Mouse (Mus musculus) embryo, embryonic 10.5 days (tissue): ENCODE measurements around the gene Gins1.
A peak's percentile ranks its signal among the peaks of the same experiment; 100 is the strongest.
"Not testable (repeated sequence)": the region's sequence is repeated elsewhere in the genome, so short reads cannot be mapped to it uniquely, and the experiment has no call there.

Source experiments
- DNase-seq: peaks from one replicate; pipeline ENCODE4 v3.0.0-alpha.2; 2015; ENCODE audit warnings: low spot score

Gene Gins1

GRCm38 (mm10) chr2:150904936-150905450, at the start of gene Gins1:
TSS of gene Gins1 (plus strand) at chr2:150905400.
- DNase-seq, result no peak

DNA sequence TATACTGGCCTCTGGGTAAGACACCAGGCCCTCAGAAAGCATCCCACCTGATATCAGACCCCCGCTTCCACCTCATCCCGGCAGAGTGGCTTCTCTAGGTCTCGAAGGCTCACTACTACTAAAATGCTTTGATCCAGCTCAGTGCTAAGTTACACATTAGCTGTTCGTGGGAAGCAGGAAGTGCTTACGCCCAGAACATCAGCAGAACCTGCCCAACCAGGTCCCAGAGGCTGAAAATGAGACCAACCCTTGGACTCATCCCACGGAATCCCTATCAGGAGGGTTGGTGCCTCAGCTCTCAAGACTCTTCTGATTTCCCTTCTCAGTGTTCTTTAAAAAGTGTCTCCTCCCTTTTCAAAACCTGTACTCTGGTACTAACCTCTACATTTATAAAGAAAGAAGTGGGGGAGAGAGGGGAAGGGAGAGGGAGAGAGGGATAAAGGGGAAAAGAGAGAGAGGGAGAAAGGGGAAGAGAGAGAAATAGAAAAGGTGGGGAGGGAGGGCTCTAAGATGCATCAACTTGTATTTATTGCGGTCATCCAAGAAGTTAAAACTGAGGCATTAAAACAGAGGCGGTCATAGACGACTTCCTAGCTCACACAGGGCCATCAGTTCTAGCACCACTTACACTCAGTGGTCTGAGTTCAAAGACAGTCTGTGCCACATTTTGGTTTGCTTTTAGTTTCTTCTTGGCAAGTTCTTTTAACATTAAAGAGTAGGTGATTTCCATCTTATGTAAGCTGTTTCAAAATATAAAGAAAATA, 46.3 kb upstream of the Gins1 start:
- DNase-seq, result no peak

DNA sequence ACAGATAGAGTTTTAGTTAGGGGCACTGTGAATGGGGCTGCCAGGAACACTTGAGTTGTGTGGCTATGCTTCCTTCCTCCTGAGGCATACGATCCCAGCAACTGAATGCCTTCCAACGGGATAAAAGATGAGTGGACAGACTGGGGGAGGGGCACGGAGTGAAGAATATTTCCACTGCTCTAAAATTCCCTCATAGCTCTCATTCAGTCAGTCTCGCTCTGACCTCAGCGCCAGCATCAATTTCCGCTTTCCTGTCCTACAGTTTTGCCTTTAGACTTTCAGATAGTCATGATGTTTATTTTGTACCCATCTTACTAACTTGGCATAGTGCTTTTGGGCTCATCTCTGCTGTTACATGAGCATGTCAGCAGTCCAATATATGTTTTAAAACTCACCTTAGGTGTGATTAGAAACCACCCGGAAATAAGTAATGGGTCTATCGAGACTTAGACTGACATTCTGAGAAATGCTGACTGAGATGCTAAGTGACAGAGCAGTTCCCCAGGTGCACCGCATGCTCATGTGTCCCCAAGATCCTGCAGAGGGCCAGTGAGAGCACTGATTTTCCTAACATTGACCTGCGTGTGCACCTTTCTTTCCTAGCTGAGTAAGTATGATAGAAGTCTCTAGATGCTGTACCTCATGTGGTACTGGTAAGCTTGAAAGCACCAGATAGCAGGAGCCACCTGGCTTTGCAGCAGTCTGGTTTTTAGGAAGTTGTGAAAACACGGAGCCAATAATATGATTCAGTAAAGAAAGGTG, 45.3 kb upstream of the Gins1 start:
- DNase-seq, result no peak

- DNase-seq, result no peak
These were observed 44.1 kb upstream of the Gins1 start for GRCm38 (mm10) chr2:150861128-150861527.

DNA sequence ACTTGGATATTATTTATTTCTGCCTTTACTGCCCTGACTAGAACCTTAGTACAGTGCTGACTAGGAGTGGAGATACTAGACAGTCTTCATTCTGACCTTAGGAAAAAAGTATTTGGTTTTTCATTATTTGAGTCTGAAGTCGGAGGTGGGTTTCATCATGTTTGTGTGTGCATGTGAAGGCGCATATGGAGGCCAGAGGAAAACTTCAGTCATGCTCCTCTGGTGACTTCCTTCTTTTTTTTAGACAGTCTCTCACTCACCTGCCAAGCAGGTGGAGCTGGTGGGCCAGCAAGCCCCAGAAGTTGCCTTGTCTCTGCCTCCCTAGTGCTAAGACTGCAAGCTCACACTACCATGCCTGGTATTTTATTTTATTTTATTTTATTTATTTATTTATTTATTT, 38.2 kb upstream of the Gins1 start:
- DNase-seq, result no peak

DNA sequence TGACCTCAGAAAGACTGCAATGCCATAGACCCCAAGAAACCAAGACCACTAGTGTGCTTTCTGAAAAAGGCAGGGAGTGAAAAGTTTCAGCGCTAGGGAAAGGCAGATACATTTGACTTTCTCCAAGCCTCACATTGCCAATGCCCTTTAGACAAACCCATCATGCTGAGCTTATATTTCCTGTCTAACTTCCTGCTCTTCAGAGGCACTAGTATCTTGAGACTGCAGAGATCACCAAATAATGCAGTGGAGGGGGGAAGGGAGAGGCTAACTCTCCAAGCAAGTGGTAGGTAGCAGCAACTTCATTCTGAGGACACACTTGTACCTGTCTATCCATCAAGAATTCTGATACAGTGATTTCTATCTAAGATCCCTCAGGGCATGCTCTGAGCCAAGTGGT, 35.8 kb upstream of the Gins1 start:
- DNase-seq, result no peak

DNA sequence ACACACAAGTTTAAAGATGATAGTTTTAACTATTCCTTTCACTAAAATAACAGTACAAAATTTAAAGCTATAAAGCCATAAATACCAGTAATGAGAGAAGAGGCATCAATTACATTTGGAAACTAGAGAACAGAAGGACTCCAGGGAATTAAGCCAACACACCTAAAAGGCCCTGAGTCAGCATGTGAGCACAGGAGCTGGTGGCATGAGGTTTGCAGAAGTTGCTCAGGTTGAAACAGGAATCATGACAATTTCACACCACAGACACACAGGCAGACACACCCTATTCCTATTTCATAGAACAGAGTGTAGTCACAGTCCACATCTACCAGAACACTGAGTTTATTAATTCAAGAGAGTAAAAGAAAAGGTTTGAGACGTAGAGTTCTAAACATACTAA, 30.7 kb upstream of the Gins1 start:
- DNase-seq, result no peak

GRCm38 (mm10) chr2:150875226-150875625, 30.0 kb upstream of the Gins1 start:
- no peak for DNase-seq

- DNase-seq, result no peak
These were observed 27.6 kb upstream of the Gins1 start for GRCm38 (mm10) chr2:150877561-150877960.

DNA sequence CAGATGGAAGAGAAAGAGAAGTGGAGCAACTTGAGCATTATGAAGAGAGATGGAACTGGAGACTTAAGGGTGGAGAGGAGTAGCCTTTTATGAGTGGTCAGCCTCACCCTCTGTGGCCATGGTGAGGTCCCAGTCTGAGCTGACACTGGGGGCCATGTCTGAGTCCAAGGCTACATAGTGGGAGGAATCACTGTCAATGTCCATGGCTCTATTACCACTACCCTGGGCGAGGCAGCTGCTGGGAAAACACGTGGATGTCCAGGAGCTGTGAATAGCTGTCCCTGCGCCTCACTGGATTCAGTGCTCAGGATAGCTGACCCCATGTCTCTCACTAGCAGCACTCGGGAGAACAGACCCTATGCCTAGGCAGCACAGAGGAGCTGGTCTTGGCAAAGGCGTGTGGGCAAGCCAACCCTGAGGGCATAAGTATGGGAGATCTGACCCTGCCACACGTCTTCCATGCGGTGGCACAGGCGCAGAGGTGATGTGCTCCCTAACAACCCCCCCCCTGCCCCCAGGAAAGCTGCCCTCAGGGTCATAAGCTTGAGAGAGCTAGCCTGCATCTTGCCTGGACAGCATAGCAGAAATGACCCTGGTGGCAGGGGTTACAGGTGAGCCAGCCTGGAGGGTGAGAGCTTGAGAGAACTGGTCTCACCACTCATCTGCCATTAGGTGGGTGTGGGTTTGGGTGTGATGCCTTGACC, 21.0 kb upstream of the Gins1 start:
- no peak for DNase-seq

DNA sequence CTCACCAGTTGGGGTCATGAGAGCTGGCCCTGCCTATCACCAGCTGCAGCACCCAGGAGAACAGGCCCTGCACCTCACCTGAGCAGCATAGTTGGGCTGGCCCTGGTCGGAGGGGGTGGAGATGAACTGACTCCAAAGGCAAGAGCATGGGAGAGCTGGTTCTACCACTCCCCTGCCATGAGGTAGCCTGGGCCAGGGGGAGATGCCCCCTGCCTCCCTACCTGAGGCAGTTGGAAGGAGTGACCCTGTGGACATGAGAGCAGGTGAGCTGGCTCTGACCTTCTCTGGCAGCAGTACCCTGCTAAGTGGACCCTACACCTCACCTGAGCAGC, 20.5 kb upstream of the Gins1 start:
- no peak for DNase-seq

GRCm38 (mm10) chr2:150885814-150886213, 19.4 kb upstream of the Gins1 start:
- no peak for DNase-seq

DNA sequence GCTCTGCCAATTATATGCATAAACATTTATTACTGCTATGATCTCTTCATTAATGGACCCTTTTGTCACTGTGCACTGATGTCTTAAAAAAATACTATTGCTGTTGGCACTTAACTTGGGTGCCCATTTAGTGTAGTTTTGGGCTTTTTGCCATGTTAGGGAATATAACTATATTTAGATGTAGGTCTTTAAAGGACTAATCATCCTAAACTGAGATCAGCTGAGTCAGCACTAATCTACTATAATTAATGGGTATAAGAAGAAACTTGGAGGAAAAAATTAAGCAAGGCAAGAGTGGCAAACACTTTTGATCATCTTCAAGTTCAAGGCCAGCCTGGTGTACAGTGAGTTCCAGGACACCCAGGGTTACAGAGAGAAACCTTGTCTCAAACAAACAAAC, 18.9 kb upstream of the Gins1 start:
- no peak for DNase-seq

DNA sequence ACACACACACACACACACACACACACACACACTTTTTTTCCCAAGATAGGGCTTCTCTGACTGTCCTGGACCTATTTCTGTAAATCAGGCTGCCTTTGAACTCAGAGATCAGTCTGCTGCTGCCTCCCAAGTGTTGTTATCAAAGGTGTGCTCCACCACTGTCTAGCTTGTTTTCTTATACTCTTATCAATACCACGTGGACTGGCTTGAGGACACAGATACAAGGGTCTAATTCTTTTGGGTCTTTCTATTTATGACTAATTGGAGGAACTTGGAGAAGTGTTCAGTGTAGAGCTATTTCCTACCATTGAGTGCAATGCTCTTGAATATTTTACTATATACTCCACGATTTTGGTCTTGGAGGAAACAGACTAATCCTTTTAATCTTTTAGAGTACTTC, 17.8 kb upstream of the Gins1 start:
- no peak for DNase-seq

DNA sequence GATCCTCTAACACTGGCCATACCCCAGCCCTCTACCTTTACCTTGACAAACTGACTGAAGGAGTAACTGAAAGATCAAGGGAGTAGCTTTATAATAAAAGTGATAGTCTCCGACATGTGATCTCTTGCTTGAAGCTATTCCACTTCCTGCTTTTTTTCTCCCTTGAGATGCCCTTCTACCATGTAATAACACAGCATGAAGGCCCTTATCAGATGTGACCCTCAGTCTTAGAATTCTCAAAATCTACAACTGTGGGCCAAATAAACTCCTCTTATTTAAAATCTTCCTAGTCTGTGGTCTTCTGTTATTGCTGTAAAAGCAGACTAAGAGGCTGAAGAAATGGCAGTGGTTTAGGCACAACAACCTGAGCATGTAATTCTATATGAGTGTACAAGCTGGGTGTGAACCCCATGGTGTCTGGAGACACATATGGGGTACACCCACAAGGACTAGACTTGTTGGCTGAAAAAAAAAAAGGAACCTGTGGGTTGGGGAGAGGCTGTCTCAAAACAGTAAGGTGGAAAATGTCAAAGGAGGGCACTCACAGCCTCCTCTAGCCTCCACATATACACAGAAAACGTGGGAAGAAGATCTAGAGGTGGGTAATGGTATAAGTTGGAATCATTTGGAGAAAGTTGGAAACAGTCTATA, 10.5 kb upstream of the Gins1 start:
- no peak for DNase-seq

DNA sequence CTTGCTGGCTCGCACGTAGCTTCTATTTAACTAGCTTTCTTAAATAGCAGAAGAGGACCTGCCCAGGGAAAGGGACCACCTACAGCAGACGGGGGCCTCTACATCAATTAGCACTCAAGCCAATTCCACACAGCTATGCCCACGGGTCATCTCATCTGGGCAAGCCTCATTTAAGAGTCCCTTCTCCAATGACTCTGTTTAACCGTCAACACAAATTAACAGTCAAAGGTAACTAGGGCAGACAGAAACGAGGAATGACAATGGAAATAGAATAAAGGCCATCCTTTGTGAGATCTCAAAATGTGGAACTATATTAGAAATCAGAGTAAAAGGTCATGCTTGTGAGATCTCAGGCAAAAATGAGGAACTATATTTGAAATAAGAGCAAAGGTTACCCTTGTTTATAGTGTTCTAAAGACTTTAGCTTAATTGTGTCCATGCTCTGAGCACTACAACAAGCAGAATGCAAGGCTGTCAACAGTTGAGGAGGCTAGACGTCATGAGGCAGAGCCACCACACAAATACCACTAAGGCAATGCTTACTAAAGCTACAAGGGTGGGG, 9.4 kb upstream of the Gins1 start:
- no peak for DNase-seq

DNA sequence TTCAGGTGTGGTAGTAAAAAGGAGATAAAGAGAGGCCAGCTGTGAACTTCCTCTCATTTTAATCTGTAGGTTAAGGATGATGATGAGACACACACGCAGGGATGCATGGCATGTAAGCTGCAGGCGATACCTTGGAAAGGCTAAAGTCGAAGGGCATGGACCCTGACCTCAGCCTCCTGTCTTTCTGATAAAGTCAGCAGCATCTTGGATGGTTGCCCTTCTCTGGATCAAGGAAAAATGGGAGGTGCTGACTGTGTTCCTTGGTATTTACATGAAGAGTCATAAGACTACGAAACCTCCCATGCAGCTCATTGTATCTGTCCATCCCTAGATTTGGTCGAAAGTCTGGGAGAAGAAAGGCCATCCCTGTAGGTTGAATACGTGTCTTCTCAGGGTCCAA, 4.9 kb upstream of the Gins1 start:
- no peak for DNase-seq

- DNase-seq, result no peak
These were observed 2.9 kb upstream of the Gins1 start for GRCm38 (mm10) chr2:150902347-150902746.

- DNase-seq, result peak; percentile 98
These were observed 796 bp upstream of the Gins1 start, which contains the start of gene Abhd12 for GRCm38 (mm10) chr2:150904272-150904935. TSS of gene Abhd12 (minus strand) at chr2:150904741.

DNA sequence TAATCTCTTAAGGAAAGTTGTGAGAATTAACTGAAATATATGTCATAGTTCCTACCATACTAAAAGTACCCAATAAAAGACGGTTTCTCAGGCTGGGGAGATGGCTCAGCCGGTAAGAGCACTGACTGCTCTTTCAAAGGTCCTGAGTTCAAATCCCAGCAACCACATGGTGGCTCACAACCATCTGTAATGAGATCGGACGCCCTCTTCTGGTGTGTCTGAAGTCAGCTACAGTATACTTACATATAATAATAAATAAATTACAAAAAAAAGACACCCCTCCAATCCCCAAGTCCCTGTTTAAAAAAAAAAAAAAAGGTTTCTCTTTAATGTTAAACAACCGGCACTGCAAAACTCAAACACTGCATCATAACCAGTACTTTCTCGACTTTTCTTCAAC, 3.7 kb downstream of the Gins1 start:
- DNase-seq, result not testable (repeated sequence)

- DNase-seq, result peak; percentile 97
These were observed 4.3 kb downstream of the Gins1 start for GRCm38 (mm10) chr2:150909429-150910039.
